Comparison of ENCODE assay signal across 19 mouse cellular contexts in the genomic region with DNA sequence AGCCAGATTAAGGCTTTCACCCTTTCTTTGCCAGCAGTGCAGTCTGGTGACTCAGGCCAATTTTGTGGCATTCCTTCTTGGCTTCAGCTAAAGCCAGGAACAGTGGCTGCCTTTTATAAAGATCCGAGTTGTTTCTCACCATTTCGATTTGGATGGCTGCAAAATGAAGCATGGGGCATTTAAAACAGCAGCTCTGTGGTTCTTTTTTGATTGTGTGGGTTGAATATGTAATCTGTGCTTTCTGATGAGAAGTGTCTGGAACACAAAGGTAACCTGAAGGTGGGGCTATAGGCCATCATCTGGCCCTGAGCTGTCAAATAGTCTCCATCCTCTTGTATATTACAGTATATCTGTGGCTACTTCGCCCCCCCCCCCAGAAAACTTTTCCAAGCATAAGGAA.
DNase-seq lines count a peak whose midpoint lies in the region; ATAC-seq and TF ChIP-seq lines count a peak whose summit lies in the region.
"Had no signal": no experiment of that assay in that cellular context is flagged by ENCODE, and none has a peak within 500 bp of the region (broad histone marks: within the 10 kb centered on the region; RNA-seq: fewer than 3 reads in every experiment).

No protein-coding gene starts in this region.

- no peaks in the 10 kb centered on the region for H3K9me3 ChIP-seq in lung, postnatal 0 days (ENCODE audit: low read length)
- H3K9me3 ChIP-seq: embryonic facial prominence, embryonic 10.5 days; heart, embryonic 15.5 days; hindbrain, embryonic 12.5 days; midbrain, embryonic 15.5 days had no signal

- H3K36me3 ChIP-seq in lung, postnatal 0 days (ENCODE audit: insufficient read depth, low read length): no peaks in the 10 kb centered on the region
- H3K36me3 ChIP-seq: embryonic facial prominence, embryonic 10.5 days; heart, embryonic 15.5 days; hindbrain, embryonic 12.5 days; midbrain, embryonic 15.5 days had no signal

- TF ChIP-seq EP300 in lung, postnatal 0 days (IDR thresholded peaks at IDR 0.05): no peak

- no peak overlapping the region for H3K27ac ChIP-seq in gastrocnemius, adult 2 months
- no peak overlapping the region for H3K27ac ChIP-seq in lung, postnatal 0 days (ENCODE audit: low read length)
- H3K27ac ChIP-seq: embryonic facial prominence, embryonic 10.5 days; heart, embryonic 15.5 days; hindbrain, embryonic 12.5 days; liver, embryonic 14.5 days; macrophage; midbrain, embryonic 15.5 days had no signal

- intact Hi-C loops in gastrocnemius, adult 2 months (cut with DNase I): no loop called here

- no peak overlapping the region for H3K9ac ChIP-seq in lung, postnatal 0 days (replicated peaks; ENCODE audit: low read depth)
- H3K9ac ChIP-seq: heart, embryonic 15.5 days; hindbrain, embryonic 12.5 days; liver, embryonic 14.5 days; midbrain, embryonic 15.5 days had no signal

- no peaks in the 10 kb centered on the region for H3K4me1 ChIP-seq in lung, postnatal 0 days (ENCODE audit: insufficient read depth, low read depth, low read length)
- H3K4me1 ChIP-seq: embryonic facial prominence, embryonic 10.5 days; heart, embryonic 15.5 days; midbrain, embryonic 15.5 days had no signal

- no peak for ATAC-seq in lung, postnatal 0 days
- ATAC-seq: midbrain, embryonic 15.5 days had no signal

- no peak overlapping the region for H3K4me3 ChIP-seq in gastrocnemius, adult 2 months
- no peak overlapping the region for H3K4me3 ChIP-seq in lung, postnatal 0 days (ENCODE audit: low read depth, low read length)
- H3K4me3 ChIP-seq: embryonic facial prominence, embryonic 10.5 days; erythroblast, embryonic 14.5 days; heart, embryonic 15.5 days; hindbrain, embryonic 12.5 days; midbrain, embryonic 15.5 days had no signal

- no peak overlapping the region for H3K4me2 ChIP-seq in lung, postnatal 0 days (replicated peaks; ENCODE audit: low read depth, low read length)
- H3K4me2 ChIP-seq: heart, embryonic 15.5 days; hindbrain, embryonic 12.5 days; midbrain, embryonic 15.5 days had no signal

- 57% methylated on average over 3 of the region's 3 CpGs for WGBS in lung, postnatal 0 days

- peak; percentile 5; the same call in 1 of the 2 replicates for TF ChIP-seq CTCF in gastrocnemius, adult 2 months (IDR thresholded peaks at IDR 0.05)
- 0 out of 2 replicates have a peak, but pooled peaks have one; percentile 4 for TF ChIP-seq CTCF in lung, postnatal 0 days (IDR thresholded peaks at IDR 0.05)

- H3K27me3 ChIP-seq in lung, postnatal 0 days (replicated peaks; ENCODE audit: insufficient read depth, low read length): no peaks in the 10 kb centered on the region
- H3K27me3 ChIP-seq: heart, embryonic 15.5 days; hindbrain, embryonic 12.5 days; midbrain, embryonic 15.5 days had no signal

- DNase-seq in gastrocnemius, adult 2 months: no peak
- no peak for DNase-seq in gastrocnemius, postnatal 25 days
- no peak for DNase-seq in lung, postnatal 0 days (ENCODE audit: low spot score)
- no peak for DNase-seq in lung, adult 18-20 months
- peak; percentile 23 for DNase-seq in cerebellum, adult 11-12 months
- peak; percentile 16 to 27 for DNase-seq in cerebellum, postnatal 36 days
- no peak for DNase-seq in thymus, postnatal 4 days
- no peak for DNase-seq in adrenal gland, postnatal 25 days
- DNase-seq: adrenal gland, postnatal 10 days; kidney, adult 18-20 months; kidney, postnatal 4 days; thymus, adult 2 months had no signal

Comparison
In these comparisons a context has a peak if more than half of its experiments do, and no peak if none do; other contexts are left out.
1. DNase-seq: peak in cerebellum, adult 11-12 months (single experiment) and cerebellum, postnatal 36 days (2 of 2); none in gastrocnemius, adult 2 months (single experiment), gastrocnemius, postnatal 25 days (single experiment), lung, postnatal 0 days (single experiment), lung, adult 18-20 months (0 of 2), thymus, postnatal 4 days (single experiment) and adrenal gland, postnatal 25 days (single experiment).